Mouse (Mus musculus) heart, adult 2 months (tissue): ENCODE data around the gene Cmss1.

Experiments
- CTCF ChIP-seq: fragments of 200-600 bp; IDR thresholded peaks from 2 replicates; pipeline ENCODE4 v1.8.1; 2022; ENCODE audit warnings: antibody characterized with exemption, mild to moderate bottlenecking, moderate library complexity
- EP300 ChIP-seq: fragments of 200-500 bp; IDR thresholded peaks from 2 replicates; pipeline ENCODE4 v1.6.1; 2011; ENCODE audit warnings: low read depth, low read length, control low read depth; ENCODE audit not compliant: insufficient read depth
- POLR2A ChIP-seq: fragments of 200-500 bp; IDR thresholded peaks from 2 replicates; pipeline ENCODE4 v1.6.1; 2011; ENCODE audit warnings: mild to moderate bottlenecking, low read depth, low read length, control low read depth; ENCODE audit not compliant: insufficient read depth

DNA sequence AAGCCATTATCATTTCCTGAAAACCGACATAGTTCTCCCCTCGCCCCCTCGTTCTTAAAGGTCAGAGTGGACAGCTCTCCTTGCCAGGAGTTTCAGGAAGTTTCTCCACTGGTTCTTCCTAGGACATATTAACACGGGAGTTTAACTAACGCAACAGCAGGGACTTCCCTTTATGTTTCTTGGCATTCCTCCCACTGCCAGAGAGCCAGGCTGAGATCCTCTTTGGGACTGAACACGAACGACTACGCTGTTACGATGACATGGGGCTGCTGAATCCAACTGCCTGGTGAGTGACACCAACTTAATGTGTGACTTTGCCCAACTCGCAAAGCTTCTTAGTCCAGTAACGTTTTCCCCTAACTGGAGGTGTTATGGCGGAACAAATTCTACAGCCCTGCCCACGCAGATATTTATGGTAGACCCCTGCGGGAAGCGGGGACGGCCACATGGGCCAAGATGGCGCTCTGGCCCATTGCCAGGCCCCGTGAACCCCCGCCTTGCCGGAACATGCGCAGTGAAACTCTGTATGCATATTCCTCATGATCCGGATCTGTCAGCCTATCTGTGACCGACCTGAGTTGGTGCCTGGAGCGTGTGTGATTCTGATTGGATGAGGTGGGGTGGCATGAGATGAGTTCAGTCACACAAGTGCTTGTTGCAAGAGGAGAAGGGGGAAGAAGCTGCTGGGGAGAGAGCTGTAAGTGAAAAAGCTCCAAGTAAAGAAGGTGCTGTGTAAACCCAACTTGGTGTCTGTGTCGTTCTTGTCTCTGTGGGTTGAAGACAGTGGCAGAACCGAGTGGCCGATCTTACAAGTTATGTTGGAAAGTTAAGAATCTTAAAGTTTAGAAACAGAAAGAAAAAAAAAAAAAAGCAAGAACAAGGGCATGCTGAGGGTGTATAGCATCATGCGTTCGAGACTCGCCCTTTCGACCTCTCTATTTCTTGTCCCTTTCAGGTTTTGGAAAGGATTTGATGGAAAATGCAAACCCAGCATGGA, 326.1 kb downstream of the Cmss1 start:
- TF ChIP-seq EP300 (no peak), POLR2A (no peak), CTCF (no peak)
